Mouse (Mus musculus) gastrocnemius, postnatal 4 days (tissue): ENCODE results near the gene Spryd3. TPM values are rescaled to one million over a fixed set of nuclear protein-coding genes. Genes with fewer than 3 reads are reported as not detected.

ENCODE experiments used
- DNase-seq, 2 experiments: peaks; one replicate each; pipeline ENCODE4 v3.0.0; 2021 to 2022; ENCODE audit warnings: low spot score in 2 of 2, mixed read lengths in 2 of 2
- total RNA-seq, 2 experiments: library from RNA; stranded (reverse); gene quantifications; 2 replicates each; pipeline ENCODE4 v1.2.3; 2021

Spryd3 gene
- total RNA-seq, 2 experiments from 2014 or later = 21.1 to 26.7 TPM

GRCm38 (mm10) chr15:102074070-102074731 lies 61.8 kb downstream of the Spryd3 start:
- DNase-seq = peak; percentile 33 to 71

- peak; percentile 99 to 100 for DNase-seq
These were observed 62.4 kb downstream of the Spryd3 start, which contains the start of gene Eif4b for GRCm38 (mm10) chr15:102073559-102074069. Eif4b (plus strand) TSS chr15:102073773.

DNA sequence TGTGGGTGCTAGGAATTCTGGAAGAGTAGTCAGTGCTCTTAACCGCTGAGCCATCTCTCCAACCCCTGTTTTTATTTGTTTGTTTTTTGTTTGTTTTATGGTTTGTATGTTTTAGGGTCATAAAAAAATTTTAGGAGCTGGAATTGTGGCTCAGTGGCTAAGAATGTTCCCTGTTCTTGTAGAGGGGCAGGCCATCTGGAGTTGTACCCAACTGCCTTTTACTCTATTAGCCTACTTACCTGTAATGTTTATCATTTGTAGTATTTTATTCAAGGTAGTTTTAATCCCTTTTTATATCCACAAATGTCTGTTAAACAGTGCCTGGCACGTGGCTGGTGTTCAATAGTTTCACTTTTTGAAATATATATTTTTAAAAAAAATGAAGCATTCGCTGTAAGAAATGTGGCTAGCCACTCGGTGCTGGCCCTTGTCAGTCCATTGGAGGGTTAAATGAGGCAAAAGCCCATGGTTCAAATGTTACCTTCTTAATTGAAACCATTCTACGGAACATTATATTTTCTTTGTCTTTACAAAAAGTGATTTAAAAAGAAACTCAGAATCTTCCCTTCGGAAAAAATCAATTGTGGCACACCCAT lies 63.0 kb downstream of the Spryd3 start:
- DNase-seq = no peak

GRCm38 (mm10) chr15:102070476-102071467 lies 65.3 kb downstream of the Spryd3 start:
- no peak for DNase-seq

Other genes with a start within 250 kb of the Spryd3 start
- not detected for gene Krt76, start 243.3 kb downstream of the Spryd3 start, total RNA-seq
- under 1 TPM; 0.44 to 0.67 TPM for gene Krt4, start 211.5 kb downstream of the Spryd3 start, total RNA-seq
- gene Krt79, start 195.9 kb downstream of the Spryd3 start, total RNA-seq = under 1 TPM; 0.44 to 0.47 TPM
- gene Krt78, start 181.9 kb downstream of the Spryd3 start, total RNA-seq = not detected
- gene Krt8, start 131.8 kb downstream of the Spryd3 start, total RNA-seq = 1 to 10 TPM; 4.0 to 4.7 TPM
- 1 to 10 TPM; 2.3 to 5.8 TPM for gene Krt18, start 108.1 kb downstream of the Spryd3 start, total RNA-seq
- 100 to 1,000 TPM; 182 to 199 TPM for gene Eif4b, start 62.5 kb downstream of the Spryd3 start, total RNA-seq
- 10 to 100 TPM; 58.7 to 59.5 TPM for gene Tns2, start 35.8 kb downstream of the Spryd3 start, total RNA-seq
- 10 to 100 TPM; 80.3 to 91.9 TPM for gene Igfbp6, start 8.1 kb upstream of the Spryd3 start, total RNA-seq
- under 1 TPM; 0.18 to 0.39 TPM for gene Soat2, start 14.3 kb upstream of the Spryd3 start, total RNA-seq
- gene Zfp740, start 67.0 kb upstream of the Spryd3 start, total RNA-seq = 10 to 100 TPM; 56.8 to 66.8 TPM
- 10 to 100 TPM; 41.0 to 43.5 TPM for gene Csad, start 68.5 kb upstream of the Spryd3 start, total RNA-seq
- gene Itgb7, start 95.7 kb upstream of the Spryd3 start, total RNA-seq = 1 to 10 TPM; 1.3 to 2.1 TPM
- 10 to 100 TPM; 21.3 to 27.8 TPM for gene Rarg, start 121.3 kb upstream of the Spryd3 start, total RNA-seq
- not detected for gene Gm9918, start 134.3 kb upstream of the Spryd3 start, total RNA-seq
- 10 to 100 TPM; 18.9 to 20.0 TPM for gene Mfsd5, start 143.2 kb upstream of the Spryd3 start, total RNA-seq
- 10 to 100 TPM; 13.0 to 20.5 TPM for gene Espl1, start 160.0 kb upstream of the Spryd3 start, total RNA-seq
- gene Pfdn5, start 189.9 kb upstream of the Spryd3 start, total RNA-seq = 100 to 1,000 TPM; 331 to 348 TPM
- 10 to 100 TPM; 31.0 to 35.1 TPM for gene Myg1, start 195.5 kb upstream of the Spryd3 start, total RNA-seq
- gene Aaas, start 214.5 kb upstream of the Spryd3 start, total RNA-seq = 10 to 100 TPM; 14.0 to 14.3 TPM
- gene Sp7, start 230.9 kb upstream of the Spryd3 start, total RNA-seq = under 1 TPM; 0.18 to 0.22 TPM